19 mouse cellular contexts compared by ENCODE assay signal in genomic region chr17:8674651-8675050, GRCm38 (mm10).
DNase-seq lines count a peak whose midpoint lies in the region; ATAC-seq lines count a peak whose summit lies in the region.
"Had no signal": no experiment of that assay in that cellular context is flagged by ENCODE, and none has a peak within 500 bp of the region (broad histone marks: within the 10 kb centered on the region; RNA-seq: fewer than 3 reads in every experiment).

No protein-coding gene starts in this region.

- H3K4me3 ChIP-seq in heart, embryonic 10.5 days = no peak overlapping the region
- H3K4me3 ChIP-seq in heart, embryonic 12.5 days = no peak overlapping the region
- H3K4me3 ChIP-seq: embryonic facial prominence, embryonic 10.5 days; embryonic facial prominence, embryonic 12.5 days; forebrain, embryonic 13.5 days; forebrain, embryonic 15.5 days had no signal

- H3K4me2 ChIP-seq in heart, embryonic 12.5 days = no peak overlapping the region
- H3K4me2 ChIP-seq: embryonic facial prominence, embryonic 12.5 days; forebrain, embryonic 13.5 days; forebrain, embryonic 15.5 days had no signal

- no peaks in the 10 kb centered on the region for H3K9me3 ChIP-seq in heart, embryonic 10.5 days
- H3K9me3 ChIP-seq in heart, embryonic 12.5 days (replicated peaks) = 0 out of 2 replicates have a peak, but pooled peaks cover 3% of the 10 kb centered on the region
- H3K9me3 ChIP-seq: embryonic facial prominence, embryonic 12.5 days; forebrain, embryonic 13.5 days; forebrain, embryonic 15.5 days had no signal

- no peak overlapping the region for H3K27ac ChIP-seq in heart, embryonic 10.5 days
- H3K27ac ChIP-seq in heart, embryonic 12.5 days (ENCODE audit: poor library complexity, severe bottlenecking) = no peak overlapping the region
- H3K27ac ChIP-seq: embryonic facial prominence, embryonic 10.5 days; embryonic facial prominence, embryonic 12.5 days; forebrain, embryonic 13.5 days; forebrain, embryonic 15.5 days had no signal

- WGBS in heart, embryonic 10.5 days = 78% methylated on average over 2 of the region's 2 CpGs
- WGBS in heart, embryonic 12.5 days = 72% methylated on average over 2 of the region's 2 CpGs

- no peak for ATAC-seq in heart, embryonic 12.5 days (ENCODE audit: insufficient number of reproducible peaks, low FRiP score)
- ATAC-seq: forebrain, embryonic 13.5 days; forebrain, embryonic 15.5 days had no signal

- peak; percentile 19 for DNase-seq in gastrocnemius, postnatal 14 days
- DNase-seq in gastrocnemius, adult 8-10 months (ENCODE audit: low spot score in 2 of 2) = no peak
- DNase-seq in heart, adult 18-20 months = peak; percentile 23 to 66
- DNase-seq in heart, embryonic 10.5 days (ENCODE audit: low spot score) = no peak
- peak; percentile 38 to 41 for DNase-seq in heart, adult 9 months (ENCODE audit: low spot score in 2 of 2)
- peak; percentile 33 for DNase-seq in brain, adult 2 months (ENCODE audit: low read depth, low spot score)
- no peak for DNase-seq in testis, postnatal 10 days (ENCODE audit: low spot score)
- DNase-seq: adrenal gland, adult 2 months; adrenal gland, postnatal 10 days; adrenal gland, postnatal 25 days; cerebellum, adult 11-12 months; cerebellum, adult 9-10 months; cerebellum, postnatal 10 days; cerebellum, postnatal 25 days had no signal

- intact Hi-C loops in gastrocnemius, postnatal 14 days (cut with DNase I; ENCODE audit: low total_unique reads) = no loop called here

- no peaks in the 10 kb centered on the region for H3K36me3 ChIP-seq in heart, embryonic 10.5 days
- no peaks in the 10 kb centered on the region for H3K36me3 ChIP-seq in heart, embryonic 12.5 days
- H3K36me3 ChIP-seq: embryonic facial prominence, embryonic 10.5 days; embryonic facial prominence, embryonic 12.5 days; forebrain, embryonic 15.5 days had no signal

- H3K27me3 ChIP-seq in heart, embryonic 10.5 days (ENCODE audit: insufficient read depth, poor library complexity, severe bottlenecking) = no peaks in the 10 kb centered on the region
- no peaks in the 10 kb centered on the region for H3K27me3 ChIP-seq in heart, embryonic 12.5 days (replicated peaks)
- H3K27me3 ChIP-seq: forebrain, embryonic 13.5 days; forebrain, embryonic 15.5 days had no signal

- no peaks in the 10 kb centered on the region for H3K4me1 ChIP-seq in heart, embryonic 10.5 days
- H3K4me1 ChIP-seq in heart, embryonic 12.5 days (replicated peaks) = no peaks in the 10 kb centered on the region
- H3K4me1 ChIP-seq: embryonic facial prominence, embryonic 10.5 days; embryonic facial prominence, embryonic 12.5 days; forebrain, embryonic 13.5 days; forebrain, embryonic 15.5 days had no signal

- no peak overlapping the region for H3K9ac ChIP-seq in heart, embryonic 12.5 days
- H3K9ac ChIP-seq: embryonic facial prominence, embryonic 12.5 days; forebrain, embryonic 13.5 days; forebrain, embryonic 15.5 days had no signal

Comparison
In these comparisons a context has a peak if more than half of its experiments do, and no peak if none do; other contexts are left out.
1. DNase-seq: peak in gastrocnemius, postnatal 14 days (single experiment), heart, adult 18-20 months (2 of 2), heart, adult 9 months (2 of 2) and brain, adult 2 months (single experiment); none in gastrocnemius, adult 8-10 months (0 of 2), heart, embryonic 10.5 days (single experiment) and testis, postnatal 10 days (single experiment).